In the genomic region with DNA sequence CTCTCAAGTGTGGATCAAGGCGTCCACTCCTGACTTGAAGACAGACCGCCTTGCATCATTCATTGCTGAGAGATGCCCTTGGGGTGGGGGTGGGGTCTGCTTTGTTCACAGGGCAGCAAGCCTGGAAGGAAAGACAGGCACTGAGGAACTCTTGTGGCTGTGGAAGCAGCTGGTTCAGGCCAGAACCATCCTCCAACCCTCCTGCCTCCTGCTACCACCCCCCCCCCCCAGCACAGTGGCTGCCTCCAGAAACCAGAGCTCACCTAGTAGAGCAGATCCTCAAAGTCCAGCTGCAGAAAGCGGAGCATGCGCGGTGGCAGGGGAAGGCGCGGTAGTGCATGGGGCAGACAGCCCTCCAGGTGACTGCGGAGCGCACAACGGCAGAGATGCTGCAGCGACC, we compare ENCODE assay signal across 1 mouse cellular context.
TF ChIP-seq lines count a peak whose summit lies in the region.

No protein-coding gene starts in this region.

TF ChIP-seq in ES-E14, 5 proteins besides CTCF, POLR2A, EP300 and RAD21:
- TF ChIP-seq ZNF384 (IDR thresholded peaks at IDR 0.05; ENCODE audit: low read depth, low read length) (no peak), HCFC1 (IDR thresholded peaks at IDR 0.05; ENCODE audit: borderline replicate concordance, insufficient read depth, low read length) (no peak), MAFK (IDR thresholded peaks at IDR 0.05; ENCODE audit: insufficient read depth, low read depth, low read length) (no peak), CHD2 (IDR thresholded peaks at IDR 0.05; ENCODE audit: low read depth, low read length) (no peak), ZC3H11A (IDR thresholded peaks at IDR 0.05; ENCODE audit: borderline replicate concordance, low read depth, low read length) (no peak)
